24 mouse cellular contexts compared by ENCODE assay signal in the genomic region with DNA sequence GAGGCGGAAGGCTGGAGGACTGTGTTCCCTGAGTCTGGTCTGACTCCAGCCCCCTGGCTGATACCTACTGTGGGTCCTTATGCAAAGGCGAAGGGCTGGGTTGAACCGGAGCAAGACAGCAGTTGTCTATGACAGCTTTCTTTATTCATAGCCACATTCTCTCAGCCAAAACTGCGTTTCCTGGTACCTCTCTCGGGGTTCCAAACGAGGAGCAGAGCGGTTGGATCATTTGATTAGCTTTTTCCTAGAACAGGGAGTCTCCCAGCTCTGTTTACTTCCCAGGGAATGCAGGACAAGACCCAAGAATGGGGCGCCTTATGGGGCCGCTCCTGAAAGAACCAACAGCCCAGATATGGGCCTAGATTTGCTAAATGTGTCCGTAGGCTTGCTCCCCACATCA.
A peak's percentile ranks its signal among the peaks of the same experiment; 100 is the strongest.
DNase-seq lines count a peak whose midpoint lies in the region; ATAC-seq and TF ChIP-seq lines count a peak whose summit lies in the region.
"Had no signal": no experiment of that assay in that cellular context is flagged by ENCODE, and none has a peak within 500 bp of the region (broad histone marks: within the 10 kb centered on the region; RNA-seq: fewer than 3 reads in every experiment).

No protein-coding gene starts in this region.

- H3K36me3 ChIP-seq in lung, postnatal 0 days (ENCODE audit: insufficient read depth, low read length) = no peaks in the 10 kb centered on the region
- H3K36me3 ChIP-seq in stomach, postnatal 0 days (ENCODE audit: control insufficient read depth, insufficient read depth, low read length) = no peaks in the 10 kb centered on the region
- H3K36me3 ChIP-seq: hindbrain, embryonic 13.5 days; liver, embryonic 13.5 days; midbrain, embryonic 10.5 days had no signal

- ATAC-seq in lung, postnatal 0 days = peak; percentile 37
- ATAC-seq in stomach, postnatal 0 days (ENCODE audit: low FRiP score, low TSS enrichment) = peak; percentile 61; the same call in 1 of the 2 replicates
- ATAC-seq: forebrain, embryonic 13.5 days; midbrain, embryonic 16.5 days; Patski had no signal

- TF ChIP-seq POLR2A in lung, adult 2 months (IDR thresholded peaks at IDR 0.05; ENCODE audit: borderline replicate concordance, extremely low read depth, low read depth, low read length) = no peak

- no peaks in the 10 kb centered on the region for H3K9me3 ChIP-seq in lung, postnatal 0 days (ENCODE audit: low read length)
- no peaks in the 10 kb centered on the region for H3K9me3 ChIP-seq in stomach, postnatal 0 days (ENCODE audit: control insufficient read depth, low read length)
- H3K9me3 ChIP-seq: forebrain, embryonic 13.5 days; hindbrain, embryonic 13.5 days; liver, embryonic 13.5 days; midbrain, embryonic 10.5 days had no signal

- no peak overlapping the region for H3K9ac ChIP-seq in lung, postnatal 0 days (replicated peaks; ENCODE audit: low read depth)
- H3K9ac ChIP-seq in stomach, postnatal 0 days (ENCODE audit: low read length) = no peak overlapping the region
- H3K9ac ChIP-seq: forebrain, embryonic 13.5 days; hindbrain, embryonic 13.5 days; liver, embryonic 13.5 days had no signal

- TF ChIP-seq EP300 in lung, postnatal 0 days (IDR thresholded peaks at IDR 0.05) = no peak
- no peak for TF ChIP-seq EP300 in stomach, postnatal 0 days (optimal IDR thresholded peaks at IDR 0.05)

- WGBS in lung, postnatal 0 days = 75% methylated on average over 10 of the region's 10 CpGs
- WGBS in lung, adult 2 months = 68% methylated on average over 10 of the region's 10 CpGs
- WGBS in stomach, postnatal 0 days = 66% methylated on average over 10 of the region's 10 CpGs

- H3K27me3 ChIP-seq in lung, postnatal 0 days (replicated peaks; ENCODE audit: insufficient read depth, low read length) = no peaks in the 10 kb centered on the region
- H3K27me3 ChIP-seq in stomach, postnatal 0 days (ENCODE audit: control insufficient read depth, insufficient read depth, low read length) = no peaks in the 10 kb centered on the region
- H3K27me3 ChIP-seq: forebrain, embryonic 13.5 days; hindbrain, embryonic 13.5 days; liver, embryonic 13.5 days; Patski had no signal

- intact Hi-C loops in gastrocnemius, postnatal 14 days (cut with DNase I; ENCODE audit: low total_unique reads) = no loop called here

- no peak overlapping the region for H3K4me2 ChIP-seq in lung, postnatal 0 days (replicated peaks; ENCODE audit: low read depth, low read length)
- H3K4me2 ChIP-seq in stomach, postnatal 0 days (replicated peaks; ENCODE audit: low read depth) = no peak overlapping the region
- H3K4me2 ChIP-seq: forebrain, embryonic 13.5 days; hindbrain, embryonic 13.5 days; liver, embryonic 13.5 days had no signal

- H3K4me3 ChIP-seq in lung, postnatal 0 days (ENCODE audit: low read depth, low read length) = no peak overlapping the region
- H3K4me3 ChIP-seq in lung, adult 2 months (replicated peaks; ENCODE audit: extremely low read depth, low read depth, low read length) = no peak overlapping the region
- no peak overlapping the region for H3K4me3 ChIP-seq in stomach, postnatal 0 days (ENCODE audit: low read depth, low read length)
- H3K4me3 ChIP-seq: forebrain, embryonic 13.5 days; hindbrain, embryonic 13.5 days; liver, embryonic 13.5 days; midbrain, embryonic 10.5 days had no signal

- H3K4me1 ChIP-seq in lung, postnatal 0 days (ENCODE audit: insufficient read depth, low read depth, low read length) = no peaks in the 10 kb centered on the region
- H3K4me1 ChIP-seq in lung, adult 2 months (ENCODE audit: control insufficient read depth, insufficient read depth, low read length) = no peaks in the 10 kb centered on the region
- no peaks in the 10 kb centered on the region for H3K4me1 ChIP-seq in stomach, postnatal 0 days (replicated peaks; ENCODE audit: control insufficient read depth, insufficient read depth)
- H3K4me1 ChIP-seq: forebrain, embryonic 13.5 days; hindbrain, embryonic 13.5 days; liver, embryonic 13.5 days; midbrain, embryonic 10.5 days had no signal

- DNase-seq in heart, adult 18-20 months = peak; percentile 14 to 19
- DNase-seq in heart, postnatal 4 days = no peak
- DNase-seq in lung, postnatal 0 days (ENCODE audit: low spot score) = peak; percentile 23
- no peak for DNase-seq in lung, adult 2 months
- peak; percentile 16 for DNase-seq in gastrocnemius, postnatal 14 days
- DNase-seq in stomach, postnatal 0 days (ENCODE audit: low spot score) = no peak
- no peak for DNase-seq in thymus, postnatal 4 days
- DNase-seq: adrenal gland, postnatal 10 days; cerebellum, adult 8-10 months; cerebellum, postnatal 36 days; kidney, adult 11 months; kidney, postnatal 14 days; layer of hippocampus, adult 9-11 months; left cerebral cortex, postnatal 4 days; liver, embryonic 13.5 days; right cerebral cortex, postnatal 25 days; spleen, adult 18-20 months; thymus, adult 18-20 months; thymus, postnatal 25 days had no signal

- TF ChIP-seq CTCF in lung, postnatal 0 days (IDR thresholded peaks at IDR 0.05) = no peak
- no peak for TF ChIP-seq CTCF in lung, adult 2 months (IDR thresholded peaks at IDR 0.05; ENCODE audit: insufficient read depth, low read length)
- TF ChIP-seq CTCF in stomach, postnatal 0 days (IDR thresholded peaks at IDR 0.05; ENCODE audit: low read depth) = no peak

- H3K27ac ChIP-seq in lung, postnatal 0 days (ENCODE audit: low read length) = no peak overlapping the region
- no peak overlapping the region; the same call in 1 of the 2 replicates for H3K27ac ChIP-seq in stomach, postnatal 0 days (replicated peaks)
- H3K27ac ChIP-seq: forebrain, embryonic 13.5 days; hindbrain, embryonic 13.5 days; liver, embryonic 13.5 days; midbrain, embryonic 10.5 days had no signal

Comparison
In these comparisons a context has a peak if more than half of its experiments do, and no peak if none do; other contexts are left out.
1. DNase-seq: peak in heart, adult 18-20 months (2 of 2), lung, postnatal 0 days (single experiment) and gastrocnemius, postnatal 14 days (single experiment); none in heart, postnatal 4 days (single experiment), lung, adult 2 months (single experiment), stomach, postnatal 0 days (single experiment) and thymus, postnatal 4 days (single experiment).